ENCODE assay signal across 8 mouse cellular contexts in the genomic region with DNA sequence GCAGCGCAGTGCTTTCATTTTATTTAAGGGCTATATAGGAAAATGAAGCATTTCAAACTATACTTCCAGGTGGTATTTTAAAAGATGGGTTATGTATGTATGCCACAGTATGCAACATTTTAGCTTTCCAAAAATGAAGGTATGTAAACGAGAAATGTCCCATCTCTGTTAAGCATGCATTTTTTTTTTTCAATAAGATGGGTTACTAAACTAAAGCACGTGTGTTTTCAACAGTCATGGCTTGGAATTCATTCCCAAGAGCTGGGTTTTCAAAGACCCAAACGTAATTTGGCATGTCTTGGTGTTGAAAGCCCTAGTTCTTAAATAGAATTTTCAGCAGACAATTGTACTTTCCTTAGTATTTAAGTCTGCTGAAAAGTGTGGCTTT. TPM values are rescaled to one million over a fixed set of nuclear protein-coding genes. Genes with fewer than 3 reads are reported as not detected.
DNase-seq lines count a peak whose midpoint lies in the region; ATAC-seq and TF ChIP-seq lines count a peak whose summit lies in the region.

No protein-coding gene starts in this region.

- no peaks in the 10 kb centered on the region for H3K9me3 ChIP-seq in hindbrain, embryonic 16.5 days (ENCODE audit: control insufficient read depth, low read length)

- H3K36me3 ChIP-seq in hindbrain, embryonic 16.5 days (ENCODE audit: control insufficient read depth, insufficient read depth, low read length), result peaks cover 20% of the 10 kb centered on the region
- H3K36me3 ChIP-seq in myocyte (ENCODE audit: control insufficient read depth, insufficient read depth), result peaks cover 30% of the 10 kb centered on the region

- no peak for TF ChIP-seq CTCF in left cerebral cortex, adult 2 months (IDR thresholded peaks at IDR 0.05)
- TF ChIP-seq CTCF in cortical plate, adult 2 months (IDR thresholded peaks at IDR 0.05; ENCODE audit: extremely low read depth, insufficient read depth, low read length), result no peak

- H3K27me3 ChIP-seq in hindbrain, embryonic 16.5 days (replicated peaks; ENCODE audit: control insufficient read depth, insufficient read depth, low read length), result no peaks in the 10 kb centered on the region
- no peaks in the 10 kb centered on the region for H3K27me3 ChIP-seq in myocyte (ENCODE audit: control insufficient read depth, insufficient read depth, insufficient read length)

- TF ChIP-seq POLR2A in cortical plate, adult 2 months (IDR thresholded peaks at IDR 0.05; ENCODE audit: extremely low read depth, insufficient read depth, low read length), result no peak
- TF ChIP-seq POLR2A in myocyte (IDR thresholded peaks at IDR 0.05; ENCODE audit: insufficient read length, low read depth), result no peak

- peak overlapping the region; percentile 92 for H3ac ChIP-seq in myocyte (ENCODE audit: control insufficient read depth, insufficient read length)

- intact Hi-C loops in left cerebral cortex, adult 2 months (cut with DNase I), result loop anchor here (1.0 to 5.0 kb wide), 3 partner anchors 39 to 73 kb away; a partner anchor contains a TSS
- intact Hi-C loops in left cerebral cortex, postnatal 4 days (cut with DNase I), result loop anchor here (5.0 to 10.0 kb wide), 2 partner anchors 39 to 91 kb away; no protein-coding TSS in a partner anchor

- peak overlapping the region; percentile 90 for H3K27ac ChIP-seq in left cerebral cortex, adult 2 months
- no peak overlapping the region for H3K27ac ChIP-seq in cortical plate, adult 2 months (ENCODE audit: insufficient read depth, low read length)
- H3K27ac ChIP-seq in hindbrain, embryonic 16.5 days (ENCODE audit: low read depth, low read length), result peak overlapping the region; percentile 98

- no peak for ATAC-seq in hindbrain, embryonic 16.5 days

- DNase-seq in left cerebral cortex, adult 2 months (ENCODE audit: extremely low spot score in 1 of 2, low spot score in 2 of 2), result no peak
- DNase-seq in left cerebral cortex, postnatal 4 days, result no peak
- no peak for DNase-seq in urinary bladder, postnatal 36 days (ENCODE audit: low spot score in 2 of 2)
- DNase-seq in adipocyte (ENCODE audit: low spot score), result no peak
- no peak for DNase-seq in gastrocnemius, adult 8-10 months (ENCODE audit: low spot score in 2 of 2)

- H3K9ac ChIP-seq in hindbrain, embryonic 16.5 days (ENCODE audit: low read depth, low read length), result peak overlapping the region; percentile 86

- H3K79me2 ChIP-seq in myocyte (ENCODE audit: control insufficient read depth, insufficient read depth), result peaks cover 44% of the 10 kb centered on the region

- H3K4me3 ChIP-seq in left cerebral cortex, adult 2 months, result peak overlapping the region; percentile 91
- H3K4me3 ChIP-seq in cortical plate, adult 2 months (ENCODE audit: insufficient read depth, low read length), result peak overlapping the region; percentile 89; the same call in 1 of the 2 replicates
- H3K4me3 ChIP-seq in hindbrain, embryonic 16.5 days (ENCODE audit: low read length), result peak overlapping the region; percentile 73
- peak overlapping the region; percentile 96 for H3K4me3 ChIP-seq in myocyte

- peak overlapping the region; percentile 70 for H3K4me2 ChIP-seq in hindbrain, embryonic 16.5 days (ENCODE audit: low read length)
- H3K4me2 ChIP-seq in myocyte (ENCODE audit: low read depth), result peak overlapping the region; percentile 93

- WGBS in hindbrain, embryonic 16.5 days, result 12% methylated on average over 4 of the region's 4 CpGs

- peaks cover 3% of the 10 kb centered on the region; the same call in 1 of the 2 replicates for H3K4me1 ChIP-seq in cortical plate, adult 2 months (ENCODE audit: control insufficient read depth, insufficient read depth, low read length)
- H3K4me1 ChIP-seq in hindbrain, embryonic 16.5 days (ENCODE audit: control insufficient read depth, insufficient read depth, low read depth, low read length), result peaks cover 21% of the 10 kb centered on the region

TF ChIP-seq in myocyte, 11 proteins besides CTCF, POLR2A, EP300 and RAD21:
- no peak for TF ChIP-seq E2F4 (IDR thresholded peaks at IDR 0.05; ENCODE audit: insufficient read depth)
- no peak for TF ChIP-seq REST (IDR thresholded peaks at IDR 0.05; ENCODE audit: insufficient read depth, insufficient read length)
- no peak for TF ChIP-seq TCF3 (IDR thresholded peaks at IDR 0.05; ENCODE audit: insufficient read length, low read depth)
- no peak for TF ChIP-seq MYOG (IDR thresholded peaks at IDR 0.05; ENCODE audit: control insufficient read depth in 1 of 3, insufficient read depth in 1 of 3, insufficient read length in 2 of 3, low read depth in 2 of 3)
- no peak for TF ChIP-seq USF1 (IDR thresholded peaks at IDR 0.05; ENCODE audit: low read depth)
- no peak for TF ChIP-seq CEBPB (IDR thresholded peaks at IDR 0.05; ENCODE audit: insufficient read depth, poor library complexity, severe bottlenecking)
- no peak for TF ChIP-seq MAX (IDR thresholded peaks at IDR 0.05; ENCODE audit: low read depth)
- no peak for TF ChIP-seq MYOD1 (IDR thresholded peaks at IDR 0.05; ENCODE audit: control insufficient read depth in 1 of 3, insufficient read length in 2 of 3, low read depth in 2 of 3)
- no peak for TF ChIP-seq POLR2AphosphoS2 (IDR thresholded peaks at IDR 0.05; ENCODE audit: insufficient read length, low read depth)
- no peak for TF ChIP-seq SRF (IDR thresholded peaks at IDR 0.05; ENCODE audit: control insufficient read depth, insufficient read length, low read depth)
- TF ChIP-seq TCF12 (IDR thresholded peaks at IDR 0.05; ENCODE audit: insufficient read depth, poor library complexity, severe bottlenecking), result no peak
TF ChIP-seq in myocyte: peak in this region for 0.

RNA-seq across cellular contexts. Expression of a gene that starts 0.9 kb away (rescaled TPM):
- total RNA-seq in left cerebral cortex, adult 2 months (2021), result 100 to 1,000 TPM; 624 to 655 TPM
- 1,000 to 10,000 TPM; 1,288 to 1,328 TPM for total RNA-seq in left cerebral cortex, postnatal 4 days (2021)
- 233 and 242 TPM in 2 replicates for polyA plus RNA-seq in cortical plate, adult 2 months (2012; rRNA removed)
- 893 and 1,080 TPM in 2 replicates for polyA plus RNA-seq in hindbrain, embryonic 16.5 days (2015; fragmentation: Nextera tagmentation; extraction: Ambion mirVana)
- 408 TPM for polyA plus RNA-seq in myocyte (2012; fragmentation: generic; extraction: Trizol)
- total RNA-seq in gastrocnemius, adult 8-10 months (2022), result 100 to 1,000 TPM; 685 to 750 (median 713) TPM

RNA-seq across cellular contexts. Expression of a gene that starts 55.0 kb away (rescaled TPM):
- 10 to 100 TPM; 40.7 to 44.8 TPM for total RNA-seq in left cerebral cortex, adult 2 months (2021)
- total RNA-seq in left cerebral cortex, postnatal 4 days (2021), result 10 to 100 TPM; 66.0 to 70.1 TPM
- 29.7 and 30.4 TPM in 2 replicates for polyA plus RNA-seq in cortical plate, adult 2 months (2012; rRNA removed)
- polyA plus RNA-seq in hindbrain, embryonic 16.5 days (2015; fragmentation: Nextera tagmentation; extraction: Ambion mirVana), result 63.7 and 72.1 TPM in 2 replicates
- 16.5 TPM for polyA plus RNA-seq in myocyte (2012; fragmentation: generic; extraction: Trizol)
- total RNA-seq in gastrocnemius, adult 8-10 months (2022), result 10 to 100 TPM; 13.3 to 16.2 (median 14.9) TPM
